8 mouse cellular contexts compared by ENCODE assay signal in genomic region chr15:102517631-102517975, GRCm38 (mm10). TPM values are rescaled to one million over a fixed set of nuclear protein-coding genes. Genes with fewer than 3 reads are reported as not detected.
DNase-seq lines count a peak whose midpoint lies in the region; ATAC-seq and TF ChIP-seq lines count a peak whose summit lies in the region.

No protein-coding gene starts in this region.

- peak; percentile 85 for TF ChIP-seq POLR2A in liver, adult 2 months (IDR thresholded peaks at IDR 0.05; ENCODE audit: extremely low read depth, insufficient read depth, low read length)

- H3K9me3 ChIP-seq in embryonic facial prominence, embryonic 13.5 days = no peaks in the 10 kb centered on the region
- H3K9me3 ChIP-seq in intestine, embryonic 16.5 days (ENCODE audit: control insufficient read depth, low read length) = no peaks in the 10 kb centered on the region
- H3K9me3 ChIP-seq in neural tube, embryonic 13.5 days = no peaks in the 10 kb centered on the region

- no peak for ATAC-seq in embryonic facial prominence, embryonic 13.5 days (ENCODE audit: insufficient number of reproducible peaks, insufficient read depth, low FRiP score, low TSS enrichment, low read depth)
- ATAC-seq in intestine, embryonic 16.5 days = no peak
- no peak for ATAC-seq in neural tube, embryonic 13.5 days (ENCODE audit: low read depth)

- H3K4me3 ChIP-seq in liver, adult 2 months (ENCODE audit: insufficient read depth, low read depth, low read length) = peak overlapping the region; percentile 71
- H3K4me3 ChIP-seq in embryonic facial prominence, embryonic 13.5 days = peak overlapping the region; percentile 70
- peak overlapping the region; percentile 71 for H3K4me3 ChIP-seq in intestine, embryonic 16.5 days (ENCODE audit: low read length)
- H3K4me3 ChIP-seq in neural tube, embryonic 13.5 days = peak overlapping the region; percentile 71

- peak overlapping the region; percentile 69 for H3K27ac ChIP-seq in liver, adult 2 months (replicated peaks; ENCODE audit: insufficient read depth, low read depth, low read length)
- H3K27ac ChIP-seq in embryonic facial prominence, embryonic 13.5 days = peak overlapping the region; percentile 100
- peak overlapping the region; percentile 69 for H3K27ac ChIP-seq in intestine, embryonic 16.5 days (ENCODE audit: low read length)
- peak overlapping the region; percentile 99 for H3K27ac ChIP-seq in neural tube, embryonic 13.5 days (replicated peaks)

- H3K4me2 ChIP-seq in embryonic facial prominence, embryonic 13.5 days = peak overlapping the region; percentile 88
- H3K4me2 ChIP-seq in intestine, embryonic 16.5 days (ENCODE audit: low read depth, low read length) = peak overlapping the region; percentile 92
- peak overlapping the region; percentile 69 for H3K4me2 ChIP-seq in neural tube, embryonic 13.5 days

- TF ChIP-seq CTCF in liver, adult 2 months (IDR thresholded peaks at IDR 0.05; ENCODE audit: low read depth, low read length) = no peak

- intact Hi-C loops in left cerebral cortex, postnatal 10 days (cut with DNase I) = no loop called here

- peaks cover 3% of the 10 kb centered on the region; the same call in 1 of the 2 replicates for H3K4me1 ChIP-seq in liver, adult 2 months (ENCODE audit: control insufficient read depth, insufficient read depth, low read length)
- H3K4me1 ChIP-seq in embryonic facial prominence, embryonic 13.5 days = peaks cover 30% of the 10 kb centered on the region
- H3K4me1 ChIP-seq in intestine, embryonic 16.5 days (ENCODE audit: control insufficient read depth, insufficient read depth, low read length) = peaks cover 19% of the 10 kb centered on the region
- H3K4me1 ChIP-seq in neural tube, embryonic 13.5 days (replicated peaks) = peaks cover 58% of the 10 kb centered on the region

- no peaks in the 10 kb centered on the region for H3K27me3 ChIP-seq in liver, adult 2 months (ENCODE audit: control insufficient read depth, insufficient read depth, low read length)
- H3K27me3 ChIP-seq in embryonic facial prominence, embryonic 13.5 days = no peaks in the 10 kb centered on the region
- H3K27me3 ChIP-seq in intestine, embryonic 16.5 days (replicated peaks; ENCODE audit: control insufficient read depth, insufficient read depth, low read length) = no peaks in the 10 kb centered on the region
- H3K27me3 ChIP-seq in neural tube, embryonic 13.5 days = no peaks in the 10 kb centered on the region

- no peak for DNase-seq in liver, adult 2 months (ENCODE audit: extremely low read depth, low read depth, low spot score)
- no peak for DNase-seq in liver
- DNase-seq in adrenal gland, adult (ENCODE audit: inconsistent age in 2 of 2, low spot score in 1 of 2) = no peak
- no peak for DNase-seq in left cerebral cortex, postnatal 10 days (ENCODE audit: extremely low spot score in 1 of 2, low spot score in 2 of 2)
- DNase-seq in ovary, postnatal 36 days (ENCODE audit: low spot score) = no peak

- WGBS in liver, adult 2 months = under 1% methylated on average over 10 of the region's 10 CpGs
- WGBS in embryonic facial prominence, embryonic 13.5 days = under 1% methylated on average over 10 of the region's 10 CpGs
- WGBS in intestine, embryonic 16.5 days = under 1% methylated on average over 10 of the region's 10 CpGs
- under 1% methylated on average over 10 of the region's 10 CpGs for WGBS in neural tube, embryonic 13.5 days

- H3K79me2 ChIP-seq in liver, adult 2 months (ENCODE audit: control insufficient read depth, insufficient read depth, low read length) = no peaks in the 10 kb centered on the region

- peak overlapping the region; percentile 61 for H3K9ac ChIP-seq in liver, adult 2 months (ENCODE audit: low read depth, low read length)
- H3K9ac ChIP-seq in embryonic facial prominence, embryonic 13.5 days = peak overlapping the region; percentile 83
- H3K9ac ChIP-seq in intestine, embryonic 16.5 days (ENCODE audit: low read depth, low read length) = peak overlapping the region; percentile 74
- peak overlapping the region; percentile 94 for H3K9ac ChIP-seq in neural tube, embryonic 13.5 days

- no peaks in the 10 kb centered on the region; the same call in 1 of the 2 replicates for H3K36me3 ChIP-seq in liver, adult 2 months (ENCODE audit: control insufficient read depth, insufficient read depth, low read length)
- H3K36me3 ChIP-seq in embryonic facial prominence, embryonic 13.5 days = peaks cover 25% of the 10 kb centered on the region
- H3K36me3 ChIP-seq in intestine, embryonic 16.5 days (ENCODE audit: control insufficient read depth, insufficient read depth, low read length) = no peaks in the 10 kb centered on the region
- peaks cover 19% of the 10 kb centered on the region for H3K36me3 ChIP-seq in neural tube, embryonic 13.5 days

RNA-seq across cellular contexts. Expression of gene Tarbp2, which starts 0.4 kb away (rescaled TPM):
- total RNA-seq in liver, adult 2 months (2014; rRNA removed) = 15.2 and 16.0 TPM in 2 replicates
- 34.1 and 40.6 TPM in 2 replicates for polyA plus RNA-seq in liver, adult 2 months (2012; rRNA removed)
- 100 and 110 TPM in 2 replicates for polyA plus RNA-seq in embryonic facial prominence, embryonic 13.5 days (2015; fragmentation: Nextera tagmentation; extraction: Ambion mirVana)
- 91.3 and 105 TPM in 2 replicates for polyA plus RNA-seq in intestine, embryonic 16.5 days (2015; fragmentation: Nextera tagmentation; extraction: Ambion mirVana)
- 82.6 and 88.0 TPM in 2 replicates for polyA plus RNA-seq in neural tube, embryonic 13.5 days (2015; fragmentation: Nextera tagmentation; extraction: Ambion mirVana)
- total RNA-seq in left cerebral cortex, postnatal 10 days (2021) = 10 to 100 TPM; 40.8 to 42.5 TPM

RNA-seq across cellular contexts. Expression of gene Map3k12, which starts 0.7 kb away (rescaled TPM):
- total RNA-seq in liver, adult 2 months (2014; rRNA removed) = 0.34 and 0.46 TPM in 2 replicates
- 0.22 and 0.43 TPM in 2 replicates for polyA plus RNA-seq in liver, adult 2 months (2012; rRNA removed)
- 24.1 and 25.2 TPM in 2 replicates for polyA plus RNA-seq in embryonic facial prominence, embryonic 13.5 days (2015; fragmentation: Nextera tagmentation; extraction: Ambion mirVana)
- 9.2 TPM in 2 replicates for polyA plus RNA-seq in intestine, embryonic 16.5 days (2015; fragmentation: Nextera tagmentation; extraction: Ambion mirVana)
- polyA plus RNA-seq in neural tube, embryonic 13.5 days (2015; fragmentation: Nextera tagmentation; extraction: Ambion mirVana) = 45.8 and 50.6 TPM in 2 replicates
- total RNA-seq in left cerebral cortex, postnatal 10 days (2021) = 10 to 100 TPM; 93.0 to 95.6 TPM

RNA-seq across cellular contexts. Expression of gene Npff, which starts 7.1 kb away (rescaled TPM):
- total RNA-seq in liver, adult 2 months (2014; rRNA removed) = 0.27 and 0.65 TPM in 2 replicates
- 1.4 and 3.5 TPM in 2 replicates for polyA plus RNA-seq in liver, adult 2 months (2012; rRNA removed)
- polyA plus RNA-seq in embryonic facial prominence, embryonic 13.5 days (2015; fragmentation: Nextera tagmentation; extraction: Ambion mirVana) = 2.9 and 3.8 TPM in 2 replicates
- polyA plus RNA-seq in intestine, embryonic 16.5 days (2015; fragmentation: Nextera tagmentation; extraction: Ambion mirVana) = 1.8 and 1.9 TPM in 2 replicates
- polyA plus RNA-seq in neural tube, embryonic 13.5 days (2015; fragmentation: Nextera tagmentation; extraction: Ambion mirVana) = 7.3 and 13.3 TPM in 2 replicates
- 1 to 10 TPM; 3.4 to 4.2 TPM for total RNA-seq in left cerebral cortex, postnatal 10 days (2021)

RNA-seq across cellular contexts. Expression of gene Gm10337, which starts 14.1 kb away (rescaled TPM):
- total RNA-seq in liver, adult 2 months (2014; rRNA removed) = not detected in 2 replicates
- polyA plus RNA-seq in liver, adult 2 months (2012; rRNA removed) = not detected in 2 replicates
- 5.2 and 9.0 TPM in 2 replicates for polyA plus RNA-seq in embryonic facial prominence, embryonic 13.5 days (2015; fragmentation: Nextera tagmentation; extraction: Ambion mirVana)
- 5.5 TPM in 1 of 2 replicates, not detected in the other for polyA plus RNA-seq in intestine, embryonic 16.5 days (2015; fragmentation: Nextera tagmentation; extraction: Ambion mirVana)
- 8.7 and 16.2 TPM in 2 replicates for polyA plus RNA-seq in neural tube, embryonic 13.5 days (2015; fragmentation: Nextera tagmentation; extraction: Ambion mirVana)
- total RNA-seq in left cerebral cortex, postnatal 10 days (2021) = not detected

RNA-seq across cellular contexts. Expression of gene Pcbp2, which starts 47.3 kb away (rescaled TPM):
- total RNA-seq in liver, adult 2 months (2014; rRNA removed) = 112 and 189 TPM in 2 replicates
- 261 and 273 TPM in 2 replicates for polyA plus RNA-seq in liver, adult 2 months (2012; rRNA removed)
- 262 and 269 TPM in 2 replicates for polyA plus RNA-seq in embryonic facial prominence, embryonic 13.5 days (2015; fragmentation: Nextera tagmentation; extraction: Ambion mirVana)
- polyA plus RNA-seq in intestine, embryonic 16.5 days (2015; fragmentation: Nextera tagmentation; extraction: Ambion mirVana) = 138 and 152 TPM in 2 replicates
- 137 and 142 TPM in 2 replicates for polyA plus RNA-seq in neural tube, embryonic 13.5 days (2015; fragmentation: Nextera tagmentation; extraction: Ambion mirVana)
- 100 to 1,000 TPM; 457 to 465 TPM for total RNA-seq in left cerebral cortex, postnatal 10 days (2021)
